Mouse (Mus musculus) megakaryocyte progenitor cell, adult 5-6 weeks (primary cell): ENCODE results near the gene Nek7. TPM values are rescaled to one million over a fixed set of nuclear protein-coding genes. Genes with fewer than 3 reads are reported as not detected.
A peak's percentile ranks its signal among the peaks of the same experiment; 100 is the strongest.

ENCODE experiments used
- ATAC-seq: replicated peaks from 2 replicates; pipeline ENCODE4 v1.8.0; 2016; ENCODE audit warnings: mild to moderate bottlenecking, moderate TSS enrichment, inconsistent platforms; ENCODE audit not compliant: poor library complexity
- total RNA-seq, 2 experiments: library from RNA; stranded (forward) in 1 of 2; stranded (reverse) in 1 of 2; fragments of 157-497, 149-512 nt in 1 of 2; fragments of 200-1000 nt in 1 of 2; gene quantifications; 2 replicates each; pipeline versions ENCODE4 v1.2.3 to v1.2.4; 2015 to 2017

Gene Nek7
- total RNA-seq, 2 experiments from 2014 or later, result 25.8 to 34.6 TPM

DNA sequence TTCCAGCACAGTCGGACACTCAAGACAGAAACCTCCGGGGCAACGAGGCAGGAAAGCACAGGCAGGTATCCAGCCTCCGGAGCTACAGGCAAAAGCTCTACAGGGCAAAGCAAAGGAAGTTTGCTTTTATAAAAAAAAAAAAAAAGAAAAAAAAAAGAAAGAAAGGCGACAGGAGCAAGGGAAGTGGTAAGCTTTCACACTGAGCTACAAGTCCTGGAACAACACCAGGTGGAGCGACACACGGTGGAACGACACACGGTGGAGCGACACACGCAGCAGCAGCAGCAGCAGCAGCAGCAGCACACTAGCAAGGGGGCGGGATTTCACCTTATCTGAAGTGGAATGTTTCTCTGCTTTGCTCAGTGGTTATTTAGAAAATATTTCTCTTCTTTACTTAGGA is 10.8 kb downstream of the Nek7 start:
- ATAC-seq, result no peak

DNA sequence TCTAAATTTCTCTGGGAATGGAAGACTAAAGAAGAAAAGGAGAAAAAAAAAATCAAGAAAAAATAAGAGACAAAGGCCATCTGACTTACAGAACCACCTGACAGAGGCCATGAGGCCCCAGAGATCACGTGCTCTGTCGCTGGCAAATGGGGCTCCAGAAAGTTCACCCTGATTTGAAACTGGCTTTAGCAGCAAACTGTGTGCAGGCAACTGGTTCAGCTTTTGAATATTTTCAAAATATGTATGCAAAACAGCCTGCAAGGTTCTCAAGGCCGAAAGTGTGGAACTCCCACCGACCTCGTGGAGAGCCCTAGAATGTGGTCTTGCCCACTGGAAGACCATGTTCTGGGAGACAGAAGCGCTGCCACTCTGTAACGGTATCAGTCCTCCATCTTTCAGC is 11.6 kb downstream of the Nek7 start:
- no peak for ATAC-seq

DNA sequence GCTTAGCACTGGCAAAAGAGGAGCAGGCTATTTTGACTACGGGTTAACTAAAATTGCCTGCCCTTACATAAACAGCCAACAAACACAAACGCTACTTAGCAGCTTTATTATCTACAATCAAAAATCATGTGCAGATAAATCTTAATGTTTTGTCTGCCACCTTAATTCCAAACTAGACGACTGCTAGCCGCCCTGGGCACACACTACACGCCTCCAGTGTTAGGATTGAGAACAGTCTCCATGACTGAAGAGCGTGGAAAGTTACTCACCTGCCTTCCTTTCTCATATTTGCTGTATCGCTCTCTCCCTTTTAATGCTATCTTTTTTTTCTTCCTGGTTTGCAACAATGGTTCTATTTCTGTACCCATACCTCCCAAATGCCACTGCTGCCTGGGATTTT is 12.1 kb downstream of the Nek7 start:
- ATAC-seq, result no peak

DNA sequence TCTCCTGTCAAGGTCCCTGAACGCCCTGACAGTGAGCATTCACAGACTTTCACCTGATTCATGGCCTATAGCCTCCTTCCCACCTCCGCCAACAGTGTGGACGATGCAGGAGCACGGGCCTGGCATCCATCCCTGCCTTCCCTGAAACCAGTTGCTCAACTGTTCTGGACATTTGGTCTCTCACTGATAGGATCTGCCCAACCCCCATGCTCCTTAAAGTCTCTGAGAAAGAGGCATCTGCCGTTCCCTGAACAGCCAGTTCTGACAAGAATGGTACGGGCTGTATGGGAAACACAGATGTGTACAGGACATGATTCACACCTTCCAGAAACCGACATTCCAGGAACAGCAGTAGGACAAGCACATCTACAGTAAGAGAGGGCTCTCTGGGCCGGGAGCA is 13.2 kb downstream of the Nek7 start:
- no peak for ATAC-seq

DNA sequence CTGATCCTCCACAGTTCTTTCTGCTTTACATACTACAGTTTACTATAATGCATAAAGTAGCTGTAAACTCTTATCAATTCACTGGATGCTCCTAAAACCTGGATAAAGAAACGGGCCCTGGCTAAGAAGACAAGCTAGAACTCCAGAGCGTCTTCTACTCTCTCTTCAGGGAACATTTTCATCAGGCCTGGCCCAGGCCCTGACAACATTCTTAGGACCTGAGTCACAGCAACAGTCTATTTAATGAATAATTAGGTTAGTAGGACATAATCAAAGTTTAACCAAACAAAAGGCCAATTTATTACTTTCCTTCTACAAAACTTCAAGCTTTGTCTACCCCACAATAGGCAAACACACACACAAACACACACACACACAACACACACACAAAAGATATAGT is 15.2 kb downstream of the Nek7 start:
- ATAC-seq, result no peak

DNA sequence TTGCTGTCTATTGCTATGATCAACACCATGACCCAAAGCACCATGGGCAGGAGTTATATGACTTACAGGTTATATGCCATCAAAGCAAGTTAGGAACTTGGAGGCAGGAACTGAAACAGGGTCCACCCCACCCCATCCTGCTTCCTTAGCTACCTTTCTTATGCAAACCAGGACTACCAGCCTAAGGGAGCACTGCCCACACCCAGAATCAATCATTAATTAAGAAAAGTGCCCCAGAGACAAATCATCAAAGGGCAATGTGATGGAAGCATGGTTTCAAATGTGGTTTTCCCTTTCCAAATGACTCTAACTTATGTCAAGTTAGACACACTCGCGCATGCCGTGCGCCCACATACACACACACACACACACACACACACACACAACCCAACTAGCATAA is 16.0 kb downstream of the Nek7 start:
- ATAC-seq, result no peak

DNA sequence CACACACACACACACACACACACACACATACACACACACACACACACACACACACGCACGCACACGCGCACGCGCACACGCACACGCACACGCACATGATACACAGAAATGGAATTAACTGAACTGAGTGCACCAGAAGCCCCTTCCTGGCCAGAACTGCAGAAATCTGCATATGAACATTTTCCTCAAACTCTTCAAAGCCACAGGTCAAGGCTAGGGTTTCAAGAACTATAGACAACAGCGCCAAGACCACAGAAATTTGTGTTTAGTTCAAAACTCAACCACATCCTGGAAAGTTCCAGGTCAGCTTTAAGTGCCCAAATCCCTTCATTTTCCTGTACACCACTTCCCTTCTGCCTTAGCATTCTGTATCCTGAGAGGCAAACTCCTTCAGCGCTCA is 21.9 kb downstream of the Nek7 start:
- ATAC-seq, result 0 out of 2 replicates have a peak, but pooled peaks have one; percentile 20

DNA sequence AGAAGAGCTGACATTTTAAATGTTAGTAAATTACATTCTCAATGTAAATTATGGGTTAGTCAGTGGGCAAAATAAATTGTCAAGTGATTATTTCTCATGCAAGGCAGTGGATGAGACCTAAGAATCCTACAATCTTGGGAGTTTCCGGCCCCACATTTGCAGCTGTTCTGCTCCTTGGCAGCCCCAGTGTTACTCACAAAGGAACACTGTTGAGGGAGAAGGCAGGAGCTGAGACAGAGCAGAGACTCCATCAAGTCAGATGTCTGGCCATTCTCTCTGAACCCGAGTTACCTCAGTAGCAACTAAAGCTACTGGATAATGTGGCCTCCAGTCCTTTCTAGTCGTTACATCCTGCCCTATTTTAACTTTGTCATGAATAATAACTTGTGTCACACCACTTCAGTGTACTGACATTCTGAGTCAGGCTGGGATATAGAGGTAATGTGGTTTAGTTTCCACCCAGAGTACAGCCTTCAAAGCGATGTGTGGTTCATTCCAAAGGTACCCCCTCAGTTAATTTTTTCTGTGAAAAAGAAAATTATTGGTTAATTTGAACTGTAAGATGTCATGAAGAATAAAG is 23.7 kb downstream of the Nek7 start:
- no peak for ATAC-seq

DNA sequence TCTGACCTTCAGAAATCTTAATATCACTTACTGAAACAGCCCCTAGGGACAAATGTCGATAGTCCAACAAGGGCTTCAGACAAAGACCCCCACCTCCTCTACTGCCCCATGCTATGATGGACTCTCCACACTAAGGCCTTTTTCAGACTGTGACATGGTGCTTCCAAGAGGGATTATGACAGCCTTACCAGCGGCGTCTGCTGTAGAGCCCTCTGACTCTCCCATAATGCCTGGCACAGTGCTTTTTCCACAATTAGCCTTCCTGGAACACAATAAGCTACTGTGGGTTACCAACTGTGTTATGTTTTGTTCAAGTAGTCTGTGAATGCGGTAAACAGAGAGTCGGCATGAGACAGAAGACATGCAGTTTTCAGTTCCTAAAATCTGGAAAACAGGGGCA is 25.0 kb downstream of the Nek7 start:
- ATAC-seq, result no peak

DNA sequence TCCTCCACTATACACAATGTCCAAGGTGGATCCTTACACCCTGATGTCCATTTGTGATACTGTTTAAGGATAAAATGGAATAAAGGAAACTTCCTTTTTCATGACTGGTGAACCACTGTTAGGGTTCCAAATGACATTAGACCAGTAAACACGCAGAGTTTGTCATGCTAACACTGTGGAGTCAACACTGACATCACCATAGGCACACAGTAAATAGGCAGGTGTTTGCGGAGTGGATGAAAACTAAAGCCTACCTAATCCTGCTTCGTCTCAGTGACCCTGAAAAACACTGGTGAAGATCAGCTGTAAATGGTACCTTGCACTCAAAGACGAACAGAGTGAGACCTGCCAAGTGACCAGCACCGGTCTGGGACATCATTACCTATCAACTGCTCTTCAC is 26.0 kb downstream of the Nek7 start:
- no peak for ATAC-seq

DNA sequence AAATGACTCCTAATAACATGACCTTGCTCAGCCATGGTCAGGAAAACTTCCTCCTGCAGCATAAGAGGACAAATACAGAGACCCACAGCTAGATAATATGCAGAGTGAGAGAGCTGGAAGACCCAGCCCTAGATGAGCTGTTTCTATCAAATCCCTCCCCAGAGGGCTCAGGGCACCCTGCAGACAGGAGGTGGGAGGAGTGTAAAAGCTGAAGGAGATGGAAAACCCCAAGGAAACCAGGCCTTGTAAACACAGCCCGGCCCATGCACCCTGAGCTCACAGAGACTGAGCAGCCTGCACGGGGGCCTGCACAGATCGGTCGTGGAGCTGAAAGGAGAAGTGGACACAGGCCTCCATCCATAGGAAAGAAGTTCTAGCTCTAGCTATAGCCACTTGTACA is 27.5 kb downstream of the Nek7 start:
- ATAC-seq, result no peak

DNA sequence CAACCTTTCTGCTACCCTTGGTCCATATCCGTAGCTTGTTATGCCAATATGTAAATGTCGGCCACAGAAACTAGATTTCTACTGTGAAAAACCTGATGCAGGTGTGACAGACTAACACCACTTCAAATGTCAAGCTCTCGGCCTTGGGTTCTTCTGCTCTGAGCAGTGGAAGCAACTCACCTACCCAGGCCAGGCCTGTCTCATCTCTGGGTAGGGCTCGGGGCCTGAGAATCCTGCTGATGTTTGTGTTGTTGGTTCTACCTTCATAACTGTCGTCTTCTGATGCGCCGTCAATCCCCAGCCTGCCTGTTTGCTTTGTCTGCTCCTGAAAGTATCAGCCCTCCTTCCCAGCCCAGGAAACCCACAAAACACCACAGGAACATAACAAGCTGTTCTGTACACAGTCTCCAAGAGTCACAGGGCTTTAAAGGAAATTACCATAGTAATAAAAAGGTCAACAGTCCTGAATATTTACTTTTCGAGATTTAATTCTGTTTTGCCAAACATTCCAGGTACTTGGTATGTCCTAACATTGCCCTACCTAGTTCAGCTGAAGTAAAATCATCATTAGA is 29.4 kb downstream of the Nek7 start:
- no peak for ATAC-seq

DNA sequence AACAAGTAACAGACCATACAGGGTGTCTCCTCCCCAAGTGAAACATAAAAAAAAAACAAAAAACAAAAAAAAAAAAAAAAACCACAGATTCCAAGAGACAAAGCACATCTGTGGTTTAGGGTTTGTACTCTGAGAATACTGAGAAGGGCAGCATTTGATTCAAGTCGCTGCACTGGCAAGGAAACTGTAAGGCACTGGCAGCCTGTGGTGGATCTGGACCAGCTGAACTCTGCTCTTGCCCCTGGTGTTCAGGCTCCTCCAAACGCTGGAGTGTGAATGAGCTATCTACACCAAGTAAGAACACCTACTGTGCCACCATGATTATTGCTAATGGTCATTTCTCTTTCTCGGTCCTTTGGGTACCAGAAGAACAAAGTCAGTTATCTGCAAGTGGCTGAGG is 30.8 kb downstream of the Nek7 start:
- no peak for ATAC-seq

DNA sequence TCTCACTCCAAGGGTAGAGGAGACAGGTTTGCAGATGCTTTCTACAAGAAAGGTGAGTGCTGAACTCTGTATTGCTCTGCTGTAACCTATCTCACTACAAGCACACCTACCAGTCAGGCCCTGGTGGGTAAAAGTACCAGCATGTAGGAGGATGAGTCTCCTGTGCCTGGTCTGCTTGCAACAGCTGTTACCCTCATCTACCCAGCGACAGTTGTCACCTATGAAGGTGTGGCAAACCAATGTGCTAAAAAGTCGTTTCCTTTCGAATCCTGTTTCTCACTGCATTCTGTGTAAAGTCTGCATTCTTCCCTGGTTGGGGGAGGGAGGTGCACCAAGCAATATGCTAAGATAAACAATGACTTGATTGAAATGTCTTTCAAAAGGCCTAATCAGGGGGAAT is 32.1 kb downstream of the Nek7 start:
- ATAC-seq, result no peak

DNA sequence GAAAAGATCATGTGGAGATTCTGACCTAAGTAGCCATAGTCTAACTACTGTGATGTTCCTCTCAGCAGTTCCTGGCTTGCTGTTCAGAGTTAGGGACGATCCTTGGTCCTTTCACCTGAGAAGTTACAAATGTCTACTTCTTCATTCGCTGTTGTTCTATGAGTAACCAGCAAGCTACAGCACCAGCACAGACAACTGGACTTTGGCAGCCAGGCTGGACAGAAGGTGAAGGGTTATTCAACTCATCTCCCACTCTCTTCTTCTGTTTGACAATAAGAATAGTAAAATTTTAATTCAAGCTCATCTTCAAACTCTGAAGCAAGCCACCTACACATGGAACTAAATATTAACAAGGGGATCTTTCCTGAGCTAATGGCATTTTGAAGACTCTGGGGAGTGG is 33.0 kb downstream of the Nek7 start:
- no peak for ATAC-seq

DNA sequence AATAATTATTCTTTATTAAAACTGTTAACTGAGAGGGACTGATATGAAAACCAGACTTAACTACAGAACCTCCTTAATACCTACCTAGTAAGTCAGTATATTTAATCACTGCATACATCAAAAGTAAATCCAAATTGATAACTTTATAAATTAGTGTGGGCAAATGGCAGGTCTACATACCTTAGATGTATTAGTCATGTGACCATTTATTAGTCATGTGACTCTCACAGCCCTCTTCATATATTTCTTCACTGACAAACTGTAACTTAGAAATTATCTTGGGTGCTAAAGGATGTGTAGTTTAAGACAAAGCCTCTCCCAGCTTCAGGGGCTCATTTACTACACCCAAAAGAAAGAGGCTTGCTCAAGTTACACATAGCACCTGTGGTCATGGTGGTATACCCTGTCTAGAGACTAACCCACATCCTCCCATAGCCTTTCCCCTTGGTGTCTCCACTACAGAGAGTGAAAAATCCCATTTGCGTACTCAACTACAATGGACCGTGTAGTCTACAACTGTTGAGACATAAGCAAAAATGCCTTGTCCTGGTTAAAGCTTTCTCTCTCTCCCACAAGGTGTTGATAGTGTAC is 35.4 kb downstream of the Nek7 start:
- no peak for ATAC-seq

DNA sequence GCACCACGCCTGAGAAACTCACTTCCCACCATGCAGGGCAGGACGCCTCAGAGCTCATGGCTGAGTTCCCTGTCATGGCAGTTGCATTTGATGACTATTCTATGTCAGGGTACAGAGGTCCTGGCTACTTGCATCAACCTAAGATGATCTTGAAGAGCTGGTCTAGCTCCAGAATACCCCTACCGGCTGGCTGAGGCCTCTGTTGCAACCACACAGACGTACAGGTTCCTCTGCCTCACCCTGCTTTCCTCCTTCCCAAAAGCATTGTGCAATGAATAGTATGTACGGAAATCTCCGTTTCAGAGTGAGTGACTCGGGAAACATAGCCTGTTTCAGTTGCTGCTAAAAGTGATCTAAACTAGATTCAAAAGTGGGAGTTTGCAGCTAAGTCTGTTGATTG is 37.7 kb downstream of the Nek7 start:
- peak; percentile 70 for ATAC-seq

DNA sequence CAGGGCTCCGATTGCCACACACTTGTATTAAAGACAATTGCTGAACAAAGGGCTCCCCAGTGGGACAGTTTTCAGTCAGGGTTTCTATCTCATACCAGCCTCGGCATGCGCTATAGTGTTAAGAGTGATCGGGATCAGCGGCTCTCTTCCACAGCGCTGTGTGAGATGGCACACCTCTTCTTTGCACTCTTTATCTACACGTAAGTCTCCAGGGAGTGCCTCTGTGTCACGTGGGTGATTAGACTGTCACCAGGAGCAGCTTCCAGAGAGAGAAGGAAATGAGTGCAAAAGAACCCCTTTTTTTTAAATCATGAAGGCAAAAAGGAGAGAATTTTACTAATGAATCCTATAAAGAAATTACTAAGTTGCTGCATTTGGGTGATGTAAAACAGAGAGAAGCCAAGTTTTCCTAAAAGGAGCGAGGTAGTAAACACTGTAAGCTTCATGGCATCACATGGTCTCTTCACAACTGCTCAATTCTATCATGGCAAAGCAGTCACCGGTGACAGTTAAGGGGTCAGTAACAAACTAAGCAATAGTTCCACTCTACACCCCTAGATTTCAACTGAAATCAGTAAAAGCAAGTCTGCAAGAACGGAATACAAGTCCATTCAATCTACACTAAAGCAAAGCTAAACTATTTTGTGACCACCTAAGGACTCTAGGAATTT is 40.0 kb downstream of the Nek7 start:
- peak; percentile 84 for ATAC-seq

DNA sequence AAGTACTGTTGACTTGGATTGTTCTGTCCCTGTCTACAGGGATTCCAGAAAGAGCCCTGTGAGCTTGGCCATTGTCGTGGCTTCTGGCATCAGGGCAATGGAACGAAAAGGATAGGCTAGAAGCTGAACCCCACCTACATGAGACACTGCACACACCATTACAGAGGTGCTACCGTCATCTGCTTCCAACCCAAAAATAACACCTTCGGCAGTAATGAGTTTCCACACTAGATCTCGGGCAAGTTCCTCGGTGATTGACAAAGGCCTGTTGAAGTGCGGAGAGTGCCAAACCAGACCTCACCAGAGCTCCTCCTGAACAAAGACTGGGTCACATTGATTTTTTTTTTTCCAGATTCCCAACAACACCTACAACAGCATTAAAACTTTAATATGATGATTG is 40.7 kb downstream of the Nek7 start:
- ATAC-seq, result no peak

DNA sequence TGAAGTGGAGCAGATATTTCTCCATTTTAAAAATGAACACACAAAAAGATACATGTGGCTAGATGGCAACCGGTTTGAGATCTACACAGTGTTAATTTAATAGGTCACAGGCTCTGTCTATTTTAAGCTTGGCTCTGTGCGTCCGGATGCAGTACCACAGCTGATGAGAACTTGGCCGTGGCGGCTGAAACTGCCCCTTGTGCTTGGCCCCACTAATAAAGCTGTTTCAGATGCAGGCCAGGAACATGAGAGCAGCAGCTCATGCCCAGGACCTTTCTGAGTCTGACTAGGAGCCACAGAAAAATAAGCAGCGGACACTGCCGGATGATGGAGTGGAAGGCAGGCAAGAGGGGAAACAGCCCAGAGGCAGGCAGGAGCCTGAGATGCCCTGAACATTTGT is 43.1 kb downstream of the Nek7 start:
- ATAC-seq, result no peak

DNA sequence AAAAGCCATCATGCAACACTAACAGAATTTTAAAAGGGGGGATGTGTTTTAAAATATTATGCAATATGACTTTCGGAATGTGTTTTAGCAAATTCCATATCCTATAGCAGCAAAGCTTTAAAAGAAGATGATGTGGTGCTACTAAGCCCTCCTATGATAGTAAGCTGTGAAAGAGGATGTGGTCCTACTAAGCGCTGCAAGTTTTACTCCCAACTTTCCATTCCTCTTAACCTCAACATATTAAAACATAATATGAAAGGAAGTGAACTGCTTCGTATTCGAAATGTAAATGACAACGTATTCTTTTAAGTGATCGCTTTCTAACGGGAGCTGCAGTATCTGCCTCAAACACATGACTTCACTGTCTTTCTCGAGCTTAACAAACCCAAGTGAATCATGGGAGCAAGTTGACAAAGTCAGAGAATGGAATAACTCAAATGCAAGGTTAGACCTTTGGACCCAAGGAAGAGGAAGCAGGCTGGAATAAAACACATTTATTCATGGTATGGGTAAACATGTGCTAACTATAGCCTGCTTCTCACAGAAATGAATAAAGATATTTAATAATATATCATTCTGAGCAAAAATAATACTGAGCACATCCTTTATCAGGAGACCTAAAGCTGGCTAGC is 43.8 kb downstream of the Nek7 start:
- no peak for ATAC-seq

DNA sequence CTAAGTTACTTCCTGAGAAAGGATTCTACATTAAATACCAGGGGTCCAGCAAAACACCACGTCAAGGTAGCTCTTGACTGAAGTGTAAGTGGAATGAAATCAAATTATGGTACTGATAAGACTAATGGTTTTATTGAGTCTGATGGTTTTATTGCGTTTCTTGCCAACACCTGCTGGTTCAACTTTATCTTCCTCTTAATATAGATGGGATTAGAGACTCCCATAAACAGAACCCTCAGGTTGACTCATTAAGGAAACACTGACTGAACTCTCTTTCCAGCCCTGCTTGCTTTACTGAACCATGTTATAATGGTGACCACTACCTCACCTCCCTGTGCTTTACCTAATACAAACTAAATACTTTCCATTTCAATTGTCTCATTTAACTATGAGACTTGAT is 44.3 kb downstream of the Nek7 start:
- no peak for ATAC-seq
